Mouse (Mus musculus): ENCODE measurements around the gene Ccdc103. TPM values are rescaled to one million over a fixed set of nuclear protein-coding genes. Genes with fewer than 3 reads are reported as not detected.

Gene Ccdc103
- polyA plus RNA-seq, 1 experiment: 0.26 TPM

GRCm38 (mm10) chr11:102900763-102901162 lies 19.8 kb downstream of the Ccdc103 start, which contains the start of gene Gfap:
Gene Gfap, minus strand, starts transcription at chr11:102900912.
- peaks cover 32% of the 10 kb centered on the region for H3K36me3 ChIP-seq (ENCODE audit: control insufficient read depth)
- no peak within 1 kb of the TSS for H3K4me3 ChIP-seq (replicated peaks)
- peaks cover 15% of the 10 kb centered on the region for H3K27me3 ChIP-seq (ENCODE audit: control insufficient read depth)
- TF ChIP-seq GATA1 (IDR thresholded peaks at IDR 0.05; ENCODE audit: low read length) (no peak), TAL1 (IDR thresholded peaks at IDR 0.05; ENCODE audit: low read length) (no peak)
- H3K9me3 ChIP-seq (ENCODE audit: control insufficient read depth, low read length): no peaks in the 10 kb centered on the region
- H3K4me1 ChIP-seq (ENCODE audit: control insufficient read depth): peaks cover 62% of the 10 kb centered on the region

DNA sequence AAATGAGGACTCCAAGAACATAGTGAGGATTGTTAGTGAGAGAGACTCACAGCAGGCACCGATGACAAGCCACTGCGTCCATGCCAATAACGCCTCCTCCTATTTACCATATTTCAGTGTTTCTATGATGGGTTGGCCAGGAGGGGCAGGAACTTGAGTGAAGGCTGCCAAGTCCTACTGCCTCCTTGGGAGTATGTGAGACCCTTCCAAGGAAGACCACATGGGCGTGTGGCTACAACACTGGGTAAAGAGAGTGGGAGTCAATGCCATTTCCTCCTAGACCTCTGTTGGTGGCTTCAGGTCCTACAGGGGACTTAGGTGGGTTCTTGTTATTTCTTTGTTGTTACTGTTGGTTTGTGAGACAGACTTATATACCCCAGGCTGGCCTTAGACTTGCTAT lies 20.2 kb downstream of the Ccdc103 start:
- TF ChIP-seq TAL1 (IDR thresholded peaks at IDR 0.05; ENCODE audit: low read length) (no peak), GATA1 (IDR thresholded peaks at IDR 0.05; ENCODE audit: low read length) (no peak)
- H3K27me3 ChIP-seq (ENCODE audit: control insufficient read depth): peaks cover 15% of the 10 kb centered on the region

GRCm38 (mm10) chr11:102902107-102902506 lies 21.1 kb downstream of the Ccdc103 start:
- no peak overlapping the region for H3K4me3 ChIP-seq (replicated peaks)
- TF ChIP-seq GATA1 (IDR thresholded peaks at IDR 0.05; ENCODE audit: low read length): no peak
- H3K9me3 ChIP-seq (ENCODE audit: control insufficient read depth, low read length): no peaks in the 10 kb centered on the region
- peaks cover 49% of the 10 kb centered on the region for H3K4me1 ChIP-seq (ENCODE audit: control insufficient read depth)
- peaks cover 9% of the 10 kb centered on the region for H3K27me3 ChIP-seq (ENCODE audit: control insufficient read depth)
- peaks cover 38% of the 10 kb centered on the region for H3K36me3 ChIP-seq (ENCODE audit: control insufficient read depth)

More for the DNA sequence above, 20.2 kb downstream of the Ccdc103 start:
- H3K36me3 ChIP-seq (ENCODE audit: control insufficient read depth): peaks cover 36% of the 10 kb centered on the region
- H3K9me3 ChIP-seq (ENCODE audit: control insufficient read depth, low read length): no peaks in the 10 kb centered on the region
- peaks cover 58% of the 10 kb centered on the region for H3K4me1 ChIP-seq (ENCODE audit: control insufficient read depth)
- no peak overlapping the region for H3K4me3 ChIP-seq (replicated peaks)

GRCm38 (mm10) chr11:102903654-102904053 lies 22.6 kb downstream of the Ccdc103 start:
- no peaks in the 10 kb centered on the region for H3K9me3 ChIP-seq (ENCODE audit: control insufficient read depth, low read length)
- H3K4me3 ChIP-seq (replicated peaks): no peak overlapping the region
- H3K27me3 ChIP-seq (ENCODE audit: control insufficient read depth): peaks cover 7% of the 10 kb centered on the region
- peaks cover 52% of the 10 kb centered on the region for H3K36me3 ChIP-seq (ENCODE audit: control insufficient read depth)
- no peak for TF ChIP-seq GATA1 (IDR thresholded peaks at IDR 0.05; ENCODE audit: low read length)
- H3K4me1 ChIP-seq (ENCODE audit: control insufficient read depth): peaks cover 35% of the 10 kb centered on the region

DNA sequence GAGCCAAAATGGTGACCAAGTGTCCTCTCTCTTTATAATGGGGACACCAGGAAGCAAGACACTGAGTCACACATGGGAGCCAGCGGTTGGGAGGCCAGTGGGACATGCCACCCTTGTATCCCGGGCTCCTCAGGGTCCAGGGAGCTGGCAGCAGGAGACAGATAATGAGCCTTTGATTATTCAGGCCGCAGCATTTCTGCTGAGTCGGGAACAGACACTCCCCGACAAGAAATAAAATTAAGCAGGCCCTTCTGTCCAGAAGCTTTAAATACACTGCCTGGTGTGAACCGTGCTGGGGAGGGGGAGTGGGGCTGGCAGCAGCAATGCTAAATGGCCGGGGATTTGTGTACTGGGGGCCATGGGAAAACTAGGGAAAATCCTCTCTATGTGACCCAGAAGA lies 30.4 kb downstream of the Ccdc103 start:
- TF ChIP-seq GATA1 (IDR thresholded peaks at IDR 0.05; ENCODE audit: low read length): no peak
- no peak for TF ChIP-seq TAL1 (IDR thresholded peaks at IDR 0.05; ENCODE audit: low read length)
- no peak overlapping the region for H3K4me3 ChIP-seq (replicated peaks)
- H3K36me3 ChIP-seq (ENCODE audit: control insufficient read depth): peaks cover 100% of the 10 kb centered on the region
- no peaks in the 10 kb centered on the region; the same call in 1 of the 2 replicates for H3K27me3 ChIP-seq (ENCODE audit: control insufficient read depth)
- H3K9me3 ChIP-seq (ENCODE audit: control insufficient read depth, low read length): no peaks in the 10 kb centered on the region
- peaks cover 4% of the 10 kb centered on the region for H3K4me1 ChIP-seq (ENCODE audit: control insufficient read depth)

DNA sequence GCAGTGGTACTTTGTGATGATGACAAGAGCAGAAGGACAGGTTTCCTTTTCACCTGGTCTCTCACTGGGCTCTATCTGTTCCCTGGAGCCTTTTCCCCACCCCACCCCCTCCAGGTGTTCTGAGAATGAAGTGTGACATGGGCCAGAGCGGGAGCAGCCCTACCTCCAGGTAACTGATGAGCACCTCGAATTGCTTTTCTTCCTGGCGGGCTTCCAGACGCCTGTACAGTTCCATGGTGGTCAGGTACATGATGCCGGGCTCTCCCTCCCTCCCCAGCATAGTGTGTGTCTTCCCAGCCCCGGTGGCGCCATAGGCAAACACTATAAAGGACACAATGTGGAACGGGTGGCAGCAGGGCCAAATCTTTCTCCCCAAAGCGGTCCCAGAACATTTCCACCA lies 34.4 kb downstream of the Ccdc103 start:
- no peaks in the 10 kb centered on the region for H3K27me3 ChIP-seq (ENCODE audit: control insufficient read depth)
- peaks cover 9% of the 10 kb centered on the region for H3K4me1 ChIP-seq (ENCODE audit: control insufficient read depth)
- no peaks in the 10 kb centered on the region for H3K9me3 ChIP-seq (ENCODE audit: control insufficient read depth, low read length)
- no peak overlapping the region for H3K4me3 ChIP-seq (replicated peaks)
- TF ChIP-seq TAL1 (IDR thresholded peaks at IDR 0.05; ENCODE audit: low read length) (no peak), GATA1 (IDR thresholded peaks at IDR 0.05; ENCODE audit: low read length) (no peak)
- peaks cover 97% of the 10 kb centered on the region for H3K36me3 ChIP-seq (ENCODE audit: control insufficient read depth)

GRCm38 (mm10) chr11:102918077-102918476 lies 37.1 kb downstream of the Ccdc103 start:
- no peaks in the 10 kb centered on the region for H3K9me3 ChIP-seq (ENCODE audit: control insufficient read depth, low read length)
- peaks cover 97% of the 10 kb centered on the region for H3K36me3 ChIP-seq (ENCODE audit: control insufficient read depth)
- H3K27me3 ChIP-seq (ENCODE audit: control insufficient read depth): no peaks in the 10 kb centered on the region
- H3K4me3 ChIP-seq (replicated peaks): no peak overlapping the region
- peaks cover 36% of the 10 kb centered on the region for H3K4me1 ChIP-seq (ENCODE audit: control insufficient read depth)
- TF ChIP-seq TAL1 (IDR thresholded peaks at IDR 0.05; ENCODE audit: low read length): no peak
- no peak for TF ChIP-seq GATA1 (IDR thresholded peaks at IDR 0.05; ENCODE audit: low read length)

DNA sequence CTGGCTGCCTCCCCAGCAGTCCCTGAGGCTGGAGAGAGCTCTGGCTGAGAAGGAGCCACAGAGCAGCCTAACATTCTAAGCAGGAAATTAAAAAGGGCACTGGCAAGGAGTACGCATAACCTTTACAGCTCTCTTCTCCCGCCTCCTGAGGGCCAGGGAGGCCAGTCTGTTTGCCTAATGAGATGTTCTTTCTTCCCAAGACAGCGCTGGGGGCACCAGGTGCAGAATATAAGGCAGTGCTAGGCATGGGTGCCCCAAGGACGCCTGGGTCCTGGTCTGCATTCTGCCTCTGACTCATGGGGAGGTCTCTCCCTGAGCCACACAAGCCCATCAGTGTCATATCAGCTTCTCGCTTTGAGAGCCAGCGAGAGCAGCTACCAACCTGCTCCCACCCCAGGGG lies 40.5 kb downstream of the Ccdc103 start:
- Histone ChIP-seq H3K4me3 (replicated peaks) (peak overlapping the region; percentile 14), H3K4me1 (ENCODE audit: control insufficient read depth) (peaks cover 51% of the 10 kb centered on the region), H3K9me3 (ENCODE audit: control insufficient read depth, low read length) (no peaks in the 10 kb centered on the region), H3K36me3 (ENCODE audit: control insufficient read depth) (peaks cover 69% of the 10 kb centered on the region), H3K27me3 (ENCODE audit: control insufficient read depth) (no peaks in the 10 kb centered on the region)
- no peak for TF ChIP-seq GATA1 (IDR thresholded peaks at IDR 0.05; ENCODE audit: low read length)
- TF ChIP-seq TAL1 (IDR thresholded peaks at IDR 0.05; ENCODE audit: low read length): no peak

GRCm38 (mm10) chr11:102924557-102925350 lies 43.8 kb downstream of the Ccdc103 start, which contains the start of gene Kif18b:
Gene Kif18b, minus strand, starts transcription at chr11:102925124.
- peak within 1 kb of the TSS; percentile 99 for H3K4me3 ChIP-seq (replicated peaks)
- peaks cover 12% of the 10 kb centered on the region for H3K27me3 ChIP-seq (ENCODE audit: control insufficient read depth)
- H3K4me1 ChIP-seq (ENCODE audit: control insufficient read depth): peaks cover 51% of the 10 kb centered on the region
- no peaks in the 10 kb centered on the region for H3K9me3 ChIP-seq (ENCODE audit: control insufficient read depth, low read length)
- peak; percentile 46 for TF ChIP-seq GATA1 (IDR thresholded peaks at IDR 0.05; ENCODE audit: low read length)
- TF ChIP-seq TAL1 (IDR thresholded peaks at IDR 0.05; ENCODE audit: low read length): no peak
- H3K36me3 ChIP-seq (ENCODE audit: control insufficient read depth): peaks cover 39% of the 10 kb centered on the region
